Mouse (Mus musculus) lung, embryonic 16.5 days (tissue): ENCODE results near the gene Micall1. TPM values are rescaled to one million over a fixed set of nuclear protein-coding genes. Genes with fewer than 3 reads are reported as not detected.
A peak's percentile ranks its signal among the peaks of the same experiment; 100 is the strongest.

Source experiments
- ATAC-seq: fragments of 200-750 bp; cut with Nextera tagmentation; 2 replicates; pipeline ENCODE4 v1.8.0; 2017; ENCODE audit warnings: low read depth, mild to moderate bottlenecking, moderate library complexity
- H3K27ac ChIP-seq: fragments of 300-500 bp; sonication (generic); 2 replicates; pipeline ENCODE4 v1.5.1; 2014; ENCODE audit warnings: mild to moderate bottlenecking, control low read depth, low read length
- H3K27me3 ChIP-seq: fragments of 300-500 bp; sonication (generic); 2 replicates; pipeline ENCODE4 v1.6.1; 2014; ENCODE audit warnings: low read depth, low read length, mixed read lengths; ENCODE audit not compliant: control insufficient read depth, insufficient read depth
- H3K36me3 ChIP-seq: fragments of 300-500 bp; sonication (generic); 2 replicates; pipeline ENCODE4 v1.6.1; 2014; ENCODE audit warnings: low read length; ENCODE audit not compliant: control insufficient read depth, insufficient read depth
- H3K4me1 ChIP-seq: fragments of 300-500 bp; sonication (generic); replicated peaks from 2 replicates; pipeline ENCODE4 v1.6.1; 2014; ENCODE audit warnings: low read length, mixed read lengths; ENCODE audit not compliant: control insufficient read depth, insufficient read depth
- H3K4me2 ChIP-seq: fragments of 300-500 bp; sonication (generic); 2 replicates; pipeline ENCODE4 v1.6.1; 2014; ENCODE audit warnings: low read depth, low read length, control low read depth
- H3K4me3 ChIP-seq: fragments of 300-500 bp; sonication (generic); 2 replicates; pipeline ENCODE4 v1.5.1; 2014; ENCODE audit warnings: mild to moderate bottlenecking, low read length, control low read depth
- H3K9ac ChIP-seq: fragments of 300-500 bp; sonication (generic); 2 replicates; pipeline ENCODE4 v1.6.1; 2014; ENCODE audit warnings: low read length, control low read depth
- H3K9me3 ChIP-seq: fragments of 300-500 bp; sonication (generic); 2 replicates; pipeline ENCODE4 v1.6.1; 2016; ENCODE audit warnings: low read length; ENCODE audit not compliant: control insufficient read depth
- WGBS: fragments of 180-500 bp; shearing (Covaris S2); extraction: QIAGEN DNeasy Blood & Tissue Kit; methylation state at CpG from one replicate; pipeline ENCODE4 v1.1.7; 2014; 5-methylcytosine and 5-hydroxymethylcytosine counted together
- polyA plus RNA-seq: library from polyadenylated mRNA; unstranded; fragments of >200 nt; fragmentation: Nextera tagmentation; extraction: Ambion mirVana; gene quantifications from 2 replicates; pipeline ENCODE4 v1.2.1, GENCODE M21; 2015

The Micall1 gene
- polyA plus RNA-seq, 1 experiment from 2014 or later, result 6.9 TPM

DNA sequence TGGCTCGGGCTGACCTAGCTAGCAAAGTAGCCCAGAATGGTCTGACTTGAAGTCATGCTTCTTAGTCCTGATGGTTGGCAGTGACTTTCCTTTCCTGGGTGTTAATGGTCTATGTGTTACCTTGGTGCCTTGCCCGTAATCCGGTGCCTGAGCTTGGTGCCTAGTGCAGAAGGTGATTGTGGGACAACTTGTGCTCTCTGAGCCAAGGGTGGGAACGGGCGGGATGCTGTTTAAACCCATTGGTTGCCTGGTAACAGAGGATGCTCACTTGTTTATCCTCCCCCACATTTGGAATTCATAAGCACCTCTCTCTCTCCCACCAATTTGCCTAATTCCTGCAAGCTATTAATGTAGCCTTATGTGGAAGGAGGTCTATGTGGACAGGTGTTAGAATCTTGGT is 13.2 kb upstream of the Micall1 start:
- H3K27ac ChIP-seq, result no peak overlapping the region
- peaks cover 37% of the 10 kb centered on the region for H3K4me1 ChIP-seq
- H3K27me3 ChIP-seq, result no peaks in the 10 kb centered on the region
- H3K36me3 ChIP-seq, result peaks cover 23% of the 10 kb centered on the region
- no peak for ATAC-seq
- no peaks in the 10 kb centered on the region for H3K9me3 ChIP-seq
- 86% methylated on average over 5 of the region's 5 CpGs for WGBS
- H3K9ac ChIP-seq, result no peak overlapping the region
- no peak overlapping the region for H3K4me3 ChIP-seq
- H3K4me2 ChIP-seq, result no peak overlapping the region

DNA sequence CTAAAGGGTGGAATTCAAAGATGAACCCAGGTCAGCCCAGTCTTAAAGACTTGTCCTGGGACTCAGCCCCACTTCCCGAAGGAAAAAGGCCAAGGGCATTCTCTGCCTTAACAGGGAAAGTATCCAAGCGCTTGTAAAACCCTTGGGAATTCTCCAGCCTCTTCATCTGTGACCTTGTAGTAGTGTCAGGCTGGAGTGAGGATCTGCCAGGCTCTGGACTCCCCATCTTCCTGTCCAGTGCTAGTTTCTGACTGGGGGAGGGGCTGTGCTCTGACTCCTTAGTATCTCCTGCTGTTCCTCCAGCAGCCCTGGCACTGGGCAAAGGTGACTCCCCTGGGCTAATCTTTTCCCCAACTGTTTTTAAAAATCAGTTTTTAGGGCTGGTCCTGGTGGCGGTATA is 12.1 kb upstream of the Micall1 start:
- WGBS, result 51% methylated on average over 3 of the region's 3 CpGs
- Histone ChIP-seq H3K36me3 (peaks cover 23% of the 10 kb centered on the region), H3K27ac (no peak overlapping the region; the same call in 1 of the 2 replicates), H3K4me2 (no peak overlapping the region), H3K27me3 (no peaks in the 10 kb centered on the region), H3K4me3 (no peak overlapping the region), H3K9me3 (no peaks in the 10 kb centered on the region), H3K9ac (no peak overlapping the region), H3K4me1 (peaks cover 37% of the 10 kb centered on the region)
- no peak for ATAC-seq

DNA sequence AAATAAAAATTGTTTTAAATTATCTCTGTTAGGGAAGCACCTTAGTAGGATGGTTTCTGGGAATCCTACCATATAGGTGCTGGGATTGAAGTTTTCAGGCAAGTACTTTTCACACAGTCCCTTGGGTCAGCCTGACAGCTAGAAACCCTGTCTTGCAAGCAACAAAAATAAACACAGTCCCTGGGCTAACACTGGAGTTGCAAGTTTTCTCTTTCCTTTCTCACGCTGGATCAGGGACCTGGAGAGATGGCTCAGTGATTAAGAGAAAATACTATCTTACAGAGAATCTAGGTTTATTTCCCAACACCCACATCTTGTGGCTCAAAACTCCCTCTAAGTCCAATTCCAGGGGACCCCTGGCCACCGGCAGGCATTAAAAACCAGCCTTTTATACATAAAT is 11.6 kb upstream of the Micall1 start:
- Histone ChIP-seq H3K4me3 (no peak overlapping the region), H3K27ac (peak overlapping the region; percentile 84), H3K9me3 (no peaks in the 10 kb centered on the region), H3K4me2 (no peak overlapping the region), H3K36me3 (peaks cover 21% of the 10 kb centered on the region), H3K9ac (no peak overlapping the region), H3K27me3 (no peaks in the 10 kb centered on the region), H3K4me1 (peaks cover 37% of the 10 kb centered on the region)
- no peak for ATAC-seq
- 9% methylated on average over 2 of the region's 2 CpGs for WGBS

DNA sequence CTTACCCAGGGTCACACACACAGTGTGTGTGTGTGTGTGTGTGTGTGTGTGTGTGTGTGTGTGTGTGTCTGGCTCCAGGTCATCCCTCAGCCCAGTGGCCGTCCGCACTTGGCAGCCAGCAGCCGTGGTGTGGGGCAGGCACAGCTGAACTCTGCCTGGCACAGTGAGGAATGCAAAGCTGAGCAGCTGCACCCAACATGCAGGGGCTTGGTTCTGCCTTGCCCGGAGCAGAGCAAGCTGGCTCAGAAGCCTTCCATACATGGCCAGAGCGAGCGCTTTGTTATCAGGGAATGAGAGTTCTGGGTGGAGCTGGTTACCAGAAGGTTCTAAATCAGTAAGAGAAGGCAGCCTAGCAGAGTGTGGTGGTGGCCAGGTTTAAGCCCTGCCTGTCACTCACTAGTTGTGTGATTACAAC is 11.1 kb upstream of the Micall1 start:
- H3K27ac ChIP-seq, result peak overlapping the region; percentile 84
- H3K4me2 ChIP-seq, result no peak overlapping the region
- peaks cover 16% of the 10 kb centered on the region for H3K36me3 ChIP-seq
- H3K9me3 ChIP-seq, result no peaks in the 10 kb centered on the region
- ATAC-seq, result peak; percentile 53
- WGBS, result 18% methylated on average over 6 of the region's 6 CpGs
- H3K4me1 ChIP-seq, result peaks cover 37% of the 10 kb centered on the region
- no peak overlapping the region for H3K4me3 ChIP-seq
- H3K9ac ChIP-seq, result no peak overlapping the region
- no peaks in the 10 kb centered on the region for H3K27me3 ChIP-seq

DNA sequence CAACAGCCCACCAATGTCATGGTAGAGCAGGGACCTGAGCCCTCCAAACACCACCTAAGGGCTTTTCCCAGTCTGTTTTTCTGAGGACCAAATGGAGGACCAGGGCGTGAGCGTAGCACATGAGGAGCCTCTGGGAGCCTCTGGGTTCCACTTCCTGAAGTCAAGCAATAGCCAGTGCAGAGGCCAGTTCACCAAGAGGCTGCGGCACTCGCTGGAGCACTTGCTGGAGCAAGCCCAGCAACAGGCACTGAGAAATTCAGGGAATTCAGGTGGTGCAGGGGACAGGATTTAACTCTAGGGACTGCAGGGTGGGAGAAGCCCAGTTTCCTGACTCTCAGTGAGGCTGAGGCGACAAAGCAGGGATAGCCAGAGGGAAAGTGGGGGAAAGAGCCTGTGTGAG is 10.5 kb upstream of the Micall1 start:
- Histone ChIP-seq H3K4me3 (no peak overlapping the region), H3K4me2 (no peak overlapping the region), H3K27me3 (no peaks in the 10 kb centered on the region), H3K9me3 (no peaks in the 10 kb centered on the region), H3K27ac (peak overlapping the region; percentile 84), H3K36me3 (peaks cover 16% of the 10 kb centered on the region), H3K9ac (peak overlapping the region; percentile 21; the same call in 1 of the 2 replicates), H3K4me1 (peaks cover 37% of the 10 kb centered on the region)
- 56% methylated on average over 5 of the region's 5 CpGs for WGBS
- ATAC-seq, result no peak

DNA sequence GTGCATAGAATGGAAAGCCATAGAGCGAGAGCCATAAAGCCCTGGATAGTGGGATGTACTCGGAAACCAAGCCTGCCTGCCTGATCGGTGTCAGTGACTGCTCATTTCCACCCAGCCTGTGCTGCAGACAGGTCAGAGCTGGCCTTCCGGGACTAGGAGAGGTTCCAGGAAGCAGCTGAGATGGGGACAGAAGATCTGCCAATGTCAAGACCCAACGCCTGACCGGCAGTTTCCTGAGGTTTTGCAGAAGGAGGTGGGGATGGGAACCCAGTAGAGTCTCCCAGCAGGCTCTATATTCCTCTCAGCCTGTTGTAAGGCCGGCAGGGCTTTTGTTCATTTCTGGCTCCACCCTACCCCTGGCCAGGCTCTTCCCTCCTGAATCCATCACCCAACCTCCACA is 9.8 kb upstream of the Micall1 start:
- Histone ChIP-seq H3K4me1 (peaks cover 37% of the 10 kb centered on the region), H3K36me3 (peaks cover 13% of the 10 kb centered on the region), H3K4me3 (no peak overlapping the region), H3K4me2 (peak overlapping the region; percentile 31), H3K9ac (peak overlapping the region; percentile 21; the same call in 1 of the 2 replicates), H3K27me3 (no peaks in the 10 kb centered on the region), H3K27ac (peak overlapping the region; percentile 84), H3K9me3 (no peaks in the 10 kb centered on the region)
- peak; percentile 49 for ATAC-seq
- 27% methylated on average over 7 of the region's 7 CpGs for WGBS

DNA sequence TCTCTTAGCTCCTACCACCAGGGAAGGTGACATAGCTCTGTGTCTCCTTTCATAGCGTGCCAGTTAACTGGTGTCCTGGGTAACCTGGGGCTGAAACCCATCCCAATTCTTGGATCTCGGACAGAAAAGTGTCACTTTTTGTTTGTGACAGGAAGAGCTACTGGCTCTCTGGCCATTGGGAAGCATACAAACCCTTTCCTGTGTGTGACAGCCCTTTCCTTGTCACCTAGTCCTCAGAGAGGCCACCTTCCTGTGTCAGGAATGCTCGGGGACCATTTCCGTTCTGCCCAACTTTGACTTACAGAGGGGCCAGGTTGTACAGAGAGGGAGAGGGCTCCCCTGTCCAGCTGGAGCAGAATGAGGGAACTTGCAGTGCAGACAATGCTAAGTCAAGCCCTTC is 9.2 kb upstream of the Micall1 start:
- Histone ChIP-seq H3K4me1 (peaks cover 37% of the 10 kb centered on the region), H3K4me3 (no peak overlapping the region), H3K27me3 (no peaks in the 10 kb centered on the region), H3K27ac (peak overlapping the region; percentile 84), H3K4me2 (peak overlapping the region; percentile 31), H3K36me3 (peaks cover 8% of the 10 kb centered on the region; the same call in 1 of the 2 replicates), H3K9me3 (no peaks in the 10 kb centered on the region), H3K9ac (no peak overlapping the region)
- 34% methylated on average over 4 of the region's 4 CpGs for WGBS
- ATAC-seq, result peak; percentile 58

DNA sequence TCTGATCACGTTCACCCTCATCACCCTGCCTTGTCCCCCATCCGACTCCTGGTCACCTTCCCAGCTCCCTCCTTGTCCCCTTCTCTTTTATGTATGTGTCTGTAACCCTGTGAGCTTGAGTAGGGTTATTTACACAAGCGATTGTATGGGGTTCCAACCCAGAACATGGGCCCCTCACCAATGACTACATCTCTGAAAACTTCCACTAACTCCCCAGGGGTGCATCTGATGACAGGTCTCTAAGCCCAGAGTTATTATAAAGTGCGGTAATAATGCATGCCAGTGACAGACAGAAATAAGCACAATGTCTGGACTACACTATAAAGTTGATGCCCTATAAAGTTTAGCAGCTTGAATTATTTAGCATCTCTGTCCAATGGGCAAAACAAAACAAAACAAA is 8.3 kb upstream of the Micall1 start:
- H3K4me1 ChIP-seq, result peaks cover 37% of the 10 kb centered on the region
- H3K9me3 ChIP-seq, result no peaks in the 10 kb centered on the region
- 67% methylated on average over 4 of the region's 4 CpGs for WGBS
- no peak overlapping the region for H3K27ac ChIP-seq
- H3K4me2 ChIP-seq, result no peak overlapping the region
- no peak overlapping the region for H3K4me3 ChIP-seq
- H3K27me3 ChIP-seq, result no peaks in the 10 kb centered on the region
- H3K36me3 ChIP-seq, result peaks cover 6% of the 10 kb centered on the region; the same call in 1 of the 2 replicates
- no peak for ATAC-seq
- no peak overlapping the region for H3K9ac ChIP-seq

DNA sequence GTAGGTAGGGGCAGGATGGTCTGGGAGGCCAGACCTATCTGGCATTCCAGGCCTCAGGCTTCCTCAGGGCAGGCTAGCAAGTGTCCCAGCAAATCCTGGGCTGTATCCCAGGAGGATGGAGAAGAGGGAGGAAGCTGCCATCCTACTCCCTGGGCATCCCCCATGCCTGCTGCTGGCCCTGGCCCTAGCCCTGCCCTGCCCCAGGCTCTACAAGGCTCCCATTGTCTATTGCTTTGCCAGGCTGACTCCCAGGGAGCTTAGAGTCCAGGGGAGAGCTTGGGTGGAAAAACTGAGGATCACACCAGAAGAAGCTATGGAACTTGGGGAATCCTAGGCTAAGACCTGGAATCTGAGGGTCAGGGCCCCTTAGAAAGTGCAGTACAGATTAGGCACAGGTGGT is 7.2 kb upstream of the Micall1 start:
- Histone ChIP-seq H3K4me3 (no peak overlapping the region), H3K27ac (no peak overlapping the region), H3K36me3 (no peaks in the 10 kb centered on the region), H3K9me3 (no peaks in the 10 kb centered on the region), H3K27me3 (no peaks in the 10 kb centered on the region), H3K4me1 (peaks cover 31% of the 10 kb centered on the region), H3K9ac (no peak overlapping the region), H3K4me2 (no peak overlapping the region)
- no peak for ATAC-seq

DNA sequence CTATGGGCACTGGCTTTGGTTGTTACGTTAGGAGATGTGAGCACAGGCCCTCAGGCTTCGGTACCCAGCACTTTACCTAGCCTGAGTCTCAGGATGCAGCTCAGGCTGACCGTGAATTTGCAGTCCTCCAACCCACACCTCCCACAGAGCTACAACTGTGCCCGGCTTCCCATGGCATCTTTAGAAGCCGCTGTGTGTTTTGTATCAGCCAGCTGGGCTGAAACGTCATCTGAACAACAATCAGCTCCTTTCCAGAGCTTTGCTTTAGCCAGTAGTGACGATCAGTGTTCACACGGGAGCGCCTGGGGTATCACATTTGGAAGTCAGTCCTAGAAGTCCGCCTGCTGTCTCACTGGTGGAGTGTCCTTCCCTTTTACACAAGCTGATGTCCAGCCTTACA is 5.4 kb upstream of the Micall1 start:
- 75% methylated on average over 10 of the region's 10 CpGs for WGBS
- Histone ChIP-seq H3K27me3 (no peaks in the 10 kb centered on the region), H3K4me3 (no peak overlapping the region), H3K4me1 (peaks cover 17% of the 10 kb centered on the region), H3K9me3 (no peaks in the 10 kb centered on the region), H3K27ac (no peak overlapping the region), H3K4me2 (no peak overlapping the region), H3K36me3 (no peaks in the 10 kb centered on the region), H3K9ac (no peak overlapping the region)
- no peak for ATAC-seq
